Mouse (Mus musculus) frontal cortex, postnatal 25 days (tissue): ENCODE data around the gene Naxe.

Source experiments
- DNase-seq, 2 experiments: peaks; one replicate each; pipeline ENCODE4 v3.0.0; 2022; ENCODE audit warnings: low spot score in 2 of 2

The Naxe gene

GRCm38 (mm10) chr3:88057030-88057429 lies 1.3 kb downstream of the Naxe start:
- no peak for DNase-seq

- no peak for DNase-seq
Measured at GRCm38 (mm10) chr3:88049532-88049931, 8.8 kb downstream of the Naxe start.

- peak; percentile 54 to 81 for DNase-seq
Measured at GRCm38 (mm10) chr3:88042661-88043421, 15.5 kb downstream of the Naxe start, which contains the start of gene Gpatch4. TSS of gene Gpatch4 (plus strand) at chr3:88043108.

- DNase-seq = no peak
Measured at GRCm38 (mm10) chr3:88035561-88036293, 22.6 kb downstream of the Naxe start.

- no peak for DNase-seq
Measured at GRCm38 (mm10) chr3:88033506-88033905, 24.8 kb downstream of the Naxe start.

GRCm38 (mm10) chr3:88030608-88031395 lies 27.5 kb downstream of the Naxe start:
- no peak for DNase-seq

- no peak for DNase-seq
Measured at GRCm38 (mm10) chr3:88027434-88028186, 30.7 kb downstream of the Naxe start, which contains the start of gene Hapln2. TSS of gene Hapln2 (minus strand) at chr3:88027583.

GRCm38 (mm10) chr3:88026823-88027222 lies 31.5 kb downstream of the Naxe start:
- DNase-seq = no peak

- no peak for DNase-seq
Measured at GRCm38 (mm10) chr3:88023192-88024074, 34.9 kb downstream of the Naxe start.

GRCm38 (mm10) chr3:88022322-88023191 lies 35.7 kb downstream of the Naxe start:
- DNase-seq = peak in 1 of 2 experiments; percentile 47

GRCm38 (mm10) chr3:88010634-88011265 lies 47.5 kb downstream of the Naxe start:
- no peak for DNase-seq
